Mouse (Mus musculus) liver, adult 2 months (tissue): ENCODE data around the gene Akap8.

ENCODE experiments used
- CTCF ChIP-seq: fragments of 200-500 bp; IDR thresholded peaks from 2 replicates; pipeline ENCODE4 v1.5.1; 2011; ENCODE audit warnings: low read depth, low read length, control low read depth
- POLR2A ChIP-seq: fragments of 200-500 bp; IDR thresholded peaks from 2 replicates; pipeline ENCODE4 v1.6.1; 2011; ENCODE audit warnings: low read length, control low read depth; ENCODE audit not compliant: insufficient read depth; ENCODE audit errors: extremely low read depth

DNA sequence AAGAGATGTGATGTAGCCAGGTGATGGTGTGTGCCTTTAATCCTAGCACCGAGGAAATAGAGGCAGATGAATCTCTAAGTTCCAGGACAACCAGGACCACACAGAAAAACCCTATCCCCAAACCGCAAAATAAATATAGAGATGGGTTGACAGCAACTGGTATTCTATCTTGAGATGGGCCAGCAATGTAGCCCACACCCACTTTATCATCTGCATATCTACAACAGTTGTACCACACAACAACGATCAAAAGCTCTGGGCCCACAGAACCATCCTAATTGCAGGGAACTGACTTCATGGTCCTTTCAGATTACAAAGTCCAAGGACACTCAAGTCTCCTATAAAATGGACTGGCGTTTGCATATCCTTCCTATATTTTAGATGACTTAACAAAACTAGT is 13.1 kb downstream of the Akap8 start:
- no peak for TF ChIP-seq POLR2A
- no peak for TF ChIP-seq CTCF
